Mouse (Mus musculus) forebrain, embryonic 16.5 days (tissue): ENCODE measurements at regions not wholly inside any gene's neighbourhood (a gene's known extent, or its start where the extent isn't known, plus 50 kb on each side); places are given as distances from the start of the nearest gene placed in this dataset.

Experiments used
- ATAC-seq: fragments of 200-750 bp; cut with Nextera tagmentation; 2 replicates; pipeline ENCODE4 v1.8.0; 2017; ENCODE audit warnings: mild to moderate bottlenecking, moderate library complexity
- H3K27ac ChIP-seq: fragments of 300-500 bp; sonication (generic); 2 replicates; pipeline ENCODE4 v1.5.1; 2014; ENCODE audit warnings: low read length, control low read depth
- H3K27me3 ChIP-seq: fragments of 300-500 bp; sonication (generic); replicated peaks from 2 replicates; pipeline ENCODE4 v1.6.1; 2014; ENCODE audit warnings: low read length; ENCODE audit not compliant: control insufficient read depth, insufficient read depth
- H3K36me3 ChIP-seq: fragments of 300-500 bp; sonication (generic); 2 replicates; pipeline ENCODE4 v1.6.1; 2014; ENCODE audit not compliant: control insufficient read depth, insufficient read depth
- H3K4me1 ChIP-seq: fragments of 300-500 bp; sonication (generic); replicated peaks from 2 replicates; pipeline ENCODE4 v1.6.1; 2014; ENCODE audit warnings: low read length; ENCODE audit not compliant: control insufficient read depth, insufficient read depth
- H3K4me2 ChIP-seq: fragments of 300-500 bp; sonication (generic); 2 replicates; pipeline ENCODE4 v1.6.1; 2014; ENCODE audit warnings: mild to moderate bottlenecking, low read length, control low read depth
- H3K4me3 ChIP-seq: fragments of 300-500 bp; sonication (generic); replicated peaks from 2 replicates; pipeline ENCODE4 v1.5.1; 2014; ENCODE audit warnings: mild to moderate bottlenecking, low read length, control low read depth
- H3K9ac ChIP-seq: fragments of 300-500 bp; sonication (generic); replicated peaks from 2 replicates; pipeline ENCODE4 v1.6.1; 2014; ENCODE audit warnings: low read depth, low read length, control low read depth
- H3K9me3 ChIP-seq: fragments of 300-500 bp; sonication (generic); 2 replicates; pipeline ENCODE4 v1.6.1; 2016; ENCODE audit warnings: low read length; ENCODE audit not compliant: control insufficient read depth
- WGBS: fragments of 180-500 bp; shearing (Covaris S2); extraction: QIAGEN DNeasy Blood & Tissue Kit; methylation state at CpG from one replicate; pipeline ENCODE4 v1.1.7; 2014; 5-methylcytosine and 5-hydroxymethylcytosine counted together

GRCm38 (mm10) chr17:9756675-9757074 is 87.2 kb upstream of the Pabpc6 start:
- Histone ChIP-seq H3K9ac (no peak overlapping the region), H3K4me3 (no peak overlapping the region), H3K4me1 (peaks cover 18% of the 10 kb centered on the region), H3K4me2 (no peak overlapping the region), H3K27ac (no peak overlapping the region), H3K36me3 (no peaks in the 10 kb centered on the region), H3K27me3 (no peaks in the 10 kb centered on the region), H3K9me3 (no peaks in the 10 kb centered on the region)
- WGBS = 81% methylated on average over 12 of the region's 12 CpGs
- no peak for ATAC-seq

DNA sequence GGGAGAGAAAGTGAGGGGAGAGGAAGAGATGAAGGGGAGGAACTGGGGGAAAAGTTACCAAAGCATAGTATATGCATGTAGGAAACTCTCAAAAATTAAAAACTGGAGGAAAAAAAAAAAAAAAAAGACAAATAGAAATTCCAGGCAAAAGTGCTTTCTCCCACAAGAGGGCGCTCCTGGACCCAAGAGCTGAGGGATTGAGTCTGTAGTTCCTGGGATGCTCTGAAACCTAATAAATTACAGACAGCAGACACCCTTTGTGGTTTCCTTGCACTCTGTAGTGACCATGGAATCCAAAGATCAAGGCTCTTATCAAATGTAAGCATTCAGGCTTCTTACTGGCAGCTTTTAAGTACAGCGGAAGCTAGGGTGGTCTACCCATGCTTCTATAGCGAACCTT is 86.7 kb upstream of the Pabpc6 start:
- no peak for ATAC-seq
- peaks cover 18% of the 10 kb centered on the region for H3K4me1 ChIP-seq
- H3K9ac ChIP-seq = no peak overlapping the region
- no peaks in the 10 kb centered on the region for H3K27me3 ChIP-seq
- no peak overlapping the region for H3K4me3 ChIP-seq
- 59% methylated on average over 3 of the region's 3 CpGs for WGBS
- H3K36me3 ChIP-seq = no peaks in the 10 kb centered on the region
- H3K4me2 ChIP-seq = no peak overlapping the region
- H3K9me3 ChIP-seq = no peaks in the 10 kb centered on the region
- H3K27ac ChIP-seq = no peak overlapping the region

DNA sequence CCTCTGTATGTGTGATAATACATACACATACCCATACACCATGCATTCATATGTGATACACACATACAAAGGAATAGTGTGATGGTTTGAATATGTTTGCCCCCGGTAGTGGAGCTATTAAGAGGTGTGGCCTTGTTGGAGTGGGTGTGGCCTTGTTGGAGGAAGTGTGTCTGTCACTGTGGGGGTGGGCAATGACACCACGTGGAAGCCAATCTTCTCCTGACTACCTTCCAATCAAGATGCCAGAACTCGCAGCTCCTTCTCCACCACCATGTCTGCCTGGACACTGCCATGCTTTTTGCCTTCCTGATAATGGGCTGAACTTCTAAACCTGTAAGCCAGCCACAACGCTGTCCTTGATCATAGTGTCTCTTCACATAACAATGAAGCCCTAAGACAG is 86.1 kb upstream of the Pabpc6 start:
- H3K36me3 ChIP-seq = no peaks in the 10 kb centered on the region
- H3K4me2 ChIP-seq = no peak overlapping the region
- WGBS = 83% methylated on average over 4 of the region's 4 CpGs
- no peak overlapping the region for H3K9ac ChIP-seq
- H3K9me3 ChIP-seq = no peaks in the 10 kb centered on the region
- no peaks in the 10 kb centered on the region for H3K27me3 ChIP-seq
- no peak overlapping the region for H3K4me3 ChIP-seq
- H3K4me1 ChIP-seq = peaks cover 18% of the 10 kb centered on the region
- H3K27ac ChIP-seq = no peak overlapping the region
- ATAC-seq = no peak

DNA sequence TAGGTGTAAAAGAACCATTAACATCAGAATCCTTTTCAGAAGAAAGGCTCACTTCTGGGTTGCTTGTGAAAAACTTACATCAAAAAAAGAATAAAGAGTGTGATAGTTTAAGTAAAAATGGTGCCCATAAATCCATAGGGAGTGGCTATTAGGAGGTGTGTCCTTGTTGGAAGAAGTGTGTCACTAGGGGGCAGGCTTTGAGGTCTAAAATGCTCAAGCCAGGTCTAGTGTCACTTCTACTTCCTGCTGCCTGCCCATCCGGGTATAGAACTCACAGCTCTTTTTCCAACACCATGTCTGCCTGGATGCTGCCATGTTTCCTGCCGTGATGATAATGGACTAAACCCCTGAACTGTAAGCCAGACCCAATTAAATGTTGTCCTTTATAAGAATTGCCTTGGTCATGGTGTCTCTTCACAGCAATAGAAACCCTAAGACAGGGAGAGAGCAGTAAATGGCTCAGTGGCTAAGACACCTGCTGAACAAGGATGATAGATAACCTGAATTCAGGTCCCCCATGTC is 85.4 kb upstream of the Pabpc6 start:
- Histone ChIP-seq H3K4me2 (no peak overlapping the region), H3K4me1 (peaks cover 13% of the 10 kb centered on the region), H3K27ac (no peak overlapping the region), H3K9me3 (no peaks in the 10 kb centered on the region), H3K27me3 (no peaks in the 10 kb centered on the region), H3K36me3 (no peaks in the 10 kb centered on the region), H3K9ac (no peak overlapping the region), H3K4me3 (no peak overlapping the region)
- 84% methylated on average over 2 of the region's 2 CpGs for WGBS
- ATAC-seq = no peak

DNA sequence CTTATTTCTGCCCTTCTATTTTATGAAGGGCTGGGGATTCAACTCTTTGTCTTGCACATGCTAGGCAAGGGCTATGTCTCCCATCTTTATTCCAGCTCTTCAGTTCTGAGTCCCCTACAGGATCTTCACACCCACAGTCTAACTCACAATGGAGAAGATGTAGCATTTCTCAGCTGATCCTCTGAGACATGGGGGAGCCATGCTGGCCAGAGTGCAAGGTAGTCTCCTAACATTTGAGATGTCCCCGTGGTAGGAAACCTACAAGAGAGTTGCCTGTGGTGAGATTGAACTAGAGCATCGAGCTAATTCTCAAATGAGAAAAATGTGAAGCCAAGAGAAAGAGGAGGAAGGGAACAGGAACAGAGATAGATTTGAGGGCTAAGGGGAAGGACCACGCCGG is 83.3 kb upstream of the Pabpc6 start:
- Histone ChIP-seq H3K27ac (no peak overlapping the region), H3K4me1 (0 out of 2 replicates have a peak, but pooled peaks cover 3% of the 10 kb centered on the region), H3K9me3 (no peaks in the 10 kb centered on the region; the same call in 1 of the 2 replicates), H3K36me3 (no peaks in the 10 kb centered on the region), H3K4me2 (no peak overlapping the region), H3K4me3 (no peak overlapping the region), H3K27me3 (no peaks in the 10 kb centered on the region), H3K9ac (no peak overlapping the region)
- ATAC-seq = no peak
- 94% methylated on average over 4 of the region's 4 CpGs for WGBS

GRCm38 (mm10) chr17:9751348-9752170 is 82.0 kb upstream of the Pabpc6 start:
- ATAC-seq = no peak
- no peak overlapping the region for H3K4me3 ChIP-seq
- no peak overlapping the region for H3K9ac ChIP-seq
- 0 out of 2 replicates have a peak, but pooled peaks cover under 1% of the 10 kb centered on the region for H3K4me1 ChIP-seq
- no peaks in the 10 kb centered on the region for H3K27me3 ChIP-seq
- H3K27ac ChIP-seq = no peak overlapping the region
- H3K36me3 ChIP-seq = no peaks in the 10 kb centered on the region
- no peaks in the 10 kb centered on the region; the same call in 1 of the 2 replicates for H3K9me3 ChIP-seq
- no peak overlapping the region for H3K4me2 ChIP-seq
- 62% methylated on average over 13 of the region's 13 CpGs for WGBS

DNA sequence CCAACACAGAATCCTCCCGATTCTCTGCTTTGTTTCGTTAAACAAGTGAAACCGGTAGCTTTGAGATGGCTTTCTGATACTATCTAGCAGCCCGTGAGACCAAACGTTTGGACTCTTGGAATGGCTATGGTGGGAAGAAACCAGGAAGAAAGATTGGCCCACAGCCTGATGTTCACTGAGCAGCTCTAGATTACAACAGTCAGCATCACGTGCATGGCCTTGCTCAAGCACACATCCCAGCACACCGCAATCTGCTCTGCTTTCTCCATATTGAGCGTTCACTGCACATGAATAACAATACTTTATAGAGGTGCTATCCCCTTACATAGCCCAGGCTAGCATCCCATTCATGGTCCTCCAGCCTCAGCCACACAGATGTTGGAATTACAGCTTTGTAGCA is 80.5 kb upstream of the Pabpc6 start:
- Histone ChIP-seq H3K9me3 (no peaks in the 10 kb centered on the region; the same call in 1 of the 2 replicates), H3K9ac (no peak overlapping the region), H3K27ac (no peak overlapping the region), H3K36me3 (no peaks in the 10 kb centered on the region), H3K4me1 (no peaks in the 10 kb centered on the region), H3K27me3 (no peaks in the 10 kb centered on the region), H3K4me3 (no peak overlapping the region), H3K4me2 (no peak overlapping the region)
- no peak for ATAC-seq
- 95% methylated on average over 8 of the region's 8 CpGs for WGBS

DNA sequence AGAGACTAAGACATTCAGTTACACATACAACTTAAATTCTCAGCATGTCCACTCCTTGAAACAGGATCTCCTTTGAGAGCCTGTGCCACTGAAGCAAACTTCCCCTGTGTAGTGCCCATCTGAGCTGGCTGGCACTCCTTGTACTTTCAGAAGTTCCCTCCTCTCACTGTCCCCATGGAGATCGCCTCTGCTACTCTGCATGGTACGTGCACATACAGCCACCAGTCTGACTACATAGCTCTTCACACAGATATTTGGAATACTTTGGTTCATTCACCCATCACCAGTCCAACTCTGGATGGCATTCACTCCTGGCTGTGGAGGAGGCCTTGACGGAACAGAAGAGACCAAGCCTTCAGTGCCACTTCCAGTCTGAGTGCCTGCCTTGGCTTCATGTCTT is 79.8 kb upstream of the Pabpc6 start:
- Histone ChIP-seq H3K27ac (no peak overlapping the region), H3K36me3 (no peaks in the 10 kb centered on the region), H3K9me3 (no peaks in the 10 kb centered on the region; the same call in 1 of the 2 replicates), H3K4me2 (no peak overlapping the region), H3K27me3 (no peaks in the 10 kb centered on the region), H3K4me1 (no peaks in the 10 kb centered on the region), H3K4me3 (no peak overlapping the region), H3K9ac (no peak overlapping the region)
- WGBS = 93% methylated on average over 3 of the region's 3 CpGs
- ATAC-seq = no peak

DNA sequence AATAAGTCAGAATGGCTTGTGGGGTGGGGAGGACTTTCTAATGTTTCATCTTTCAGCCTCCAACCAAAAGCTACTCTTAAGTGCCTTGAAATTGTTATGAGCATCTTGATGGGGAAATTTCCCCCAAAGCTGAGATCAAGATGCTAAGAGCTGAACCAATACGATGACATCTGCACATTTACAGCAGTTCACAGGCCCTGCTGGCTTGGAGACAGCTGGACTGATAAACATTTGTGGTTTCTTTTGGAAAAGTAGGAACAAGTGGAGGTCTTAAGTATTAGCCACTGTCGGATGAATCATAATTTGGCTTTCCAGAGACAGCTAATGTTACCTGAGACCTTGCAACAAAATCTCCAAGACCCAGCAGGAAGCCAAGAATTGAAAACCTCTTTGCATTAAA is 78.4 kb upstream of the Pabpc6 start:
- H3K4me3 ChIP-seq = no peak overlapping the region
- no peak for ATAC-seq
- H3K4me2 ChIP-seq = no peak overlapping the region
- no peak overlapping the region for H3K27ac ChIP-seq
- WGBS = 95% methylated on average over 2 of the region's 2 CpGs
- H3K27me3 ChIP-seq = no peaks in the 10 kb centered on the region
- H3K9ac ChIP-seq = no peak overlapping the region
- H3K9me3 ChIP-seq = no peaks in the 10 kb centered on the region; the same call in 1 of the 2 replicates
- H3K36me3 ChIP-seq = no peaks in the 10 kb centered on the region
- no peaks in the 10 kb centered on the region for H3K4me1 ChIP-seq
